Comparison of ENCODE assay signal across 17 mouse cellular contexts in genomic region chr3:56300769-56301168, GRCm38 (mm10).
DNase-seq lines count a peak whose midpoint lies in the region; ATAC-seq and TF ChIP-seq lines count a peak whose summit lies in the region.
"Had no signal": no experiment of that assay in that cellular context is flagged by ENCODE, and none has a peak within 500 bp of the region (broad histone marks: within the 10 kb centered on the region; RNA-seq: fewer than 3 reads in every experiment).

No protein-coding gene starts in this region.

- no peaks in the 10 kb centered on the region for H3K9me3 ChIP-seq in forebrain, embryonic 15.5 days
- no peaks in the 10 kb centered on the region for H3K9me3 ChIP-seq in forebrain, embryonic 12.5 days
- H3K9me3 ChIP-seq: heart, embryonic 15.5 days; limb, embryonic 12.5 days; midbrain, embryonic 13.5 days had no signal

- H3K4me2 ChIP-seq in forebrain, embryonic 15.5 days (replicated peaks), result no peak overlapping the region
- H3K4me2 ChIP-seq in forebrain, embryonic 12.5 days, result no peak overlapping the region
- H3K4me2 ChIP-seq: heart, embryonic 15.5 days; hindbrain, embryonic 13.5 days; limb, embryonic 12.5 days; midbrain, embryonic 13.5 days had no signal

- H3K27me3 ChIP-seq in forebrain, embryonic 15.5 days, result no peaks in the 10 kb centered on the region
- no peaks in the 10 kb centered on the region for H3K27me3 ChIP-seq in forebrain, embryonic 12.5 days
- H3K27me3 ChIP-seq: heart, embryonic 15.5 days; hindbrain, embryonic 13.5 days; limb, embryonic 12.5 days; midbrain, embryonic 13.5 days had no signal

- DNase-seq in brain, embryonic 14.5 days (ENCODE audit: low read depth), result peak; percentile 68
- DNase-seq in cerebellum, postnatal 10 days, result peak; percentile 88 to 91
- DNase-seq in layer of hippocampus, adult 9-10 months (ENCODE audit: low spot score), result peak; percentile 57
- DNase-seq in right cerebral cortex, postnatal 4 days, result no peak
- no peak for DNase-seq in lung, postnatal 4 days
- no peak for DNase-seq in gastrocnemius, adult 2 months
- DNase-seq: adrenal gland, adult 2 months; kidney, adult 8-10 months; retina, postnatal 1 day; thymus, postnatal 36 days had no signal

- intact Hi-C loops in gastrocnemius, adult 2 months (cut with DNase I), result no loop called here

- no peak for TF ChIP-seq POLR2A in brain, embryonic 14.5 days (IDR thresholded peaks at IDR 0.05; ENCODE audit: borderline replicate concordance, extremely low read depth, insufficient read depth, insufficient read length, poor library complexity, severe bottlenecking)

- no peak overlapping the region for H3K9ac ChIP-seq in forebrain, embryonic 15.5 days (replicated peaks)
- H3K9ac ChIP-seq in forebrain, embryonic 12.5 days, result no peak overlapping the region
- H3K9ac ChIP-seq: heart, embryonic 15.5 days; hindbrain, embryonic 13.5 days; limb, embryonic 12.5 days; midbrain, embryonic 13.5 days had no signal

- H3K36me3 ChIP-seq in forebrain, embryonic 15.5 days, result no peaks in the 10 kb centered on the region
- no peaks in the 10 kb centered on the region for H3K36me3 ChIP-seq in forebrain, embryonic 12.5 days (replicated peaks)
- H3K36me3 ChIP-seq: heart, embryonic 15.5 days; hindbrain, embryonic 13.5 days; limb, embryonic 12.5 days; midbrain, embryonic 13.5 days had no signal

- H3K4me1 ChIP-seq in forebrain, embryonic 15.5 days, result peaks cover 14% of the 10 kb centered on the region
- peaks cover 11% of the 10 kb centered on the region for H3K4me1 ChIP-seq in forebrain, embryonic 12.5 days
- H3K4me1 ChIP-seq: heart, embryonic 15.5 days had no signal

- H3K4me3 ChIP-seq in forebrain, embryonic 15.5 days, result no peak overlapping the region
- H3K4me3 ChIP-seq in forebrain, embryonic 12.5 days (replicated peaks), result no peak overlapping the region
- H3K4me3 ChIP-seq in gastrocnemius, adult 2 months, result no peak overlapping the region
- H3K4me3 ChIP-seq: heart, embryonic 15.5 days; hindbrain, embryonic 13.5 days; limb, embryonic 12.5 days; midbrain, embryonic 13.5 days had no signal

- ATAC-seq in forebrain, embryonic 15.5 days (replicated peaks), result no peak
- ATAC-seq in forebrain, embryonic 12.5 days (ENCODE audit: low FRiP score), result no peak
- ATAC-seq: midbrain, embryonic 13.5 days had no signal

- TF ChIP-seq CTCF in brain, embryonic 14.5 days (IDR thresholded peaks at IDR 0.05; ENCODE audit: borderline replicate concordance, extremely low read depth, insufficient read depth, insufficient read length), result no peak
- no peak for TF ChIP-seq CTCF in gastrocnemius, adult 2 months (IDR thresholded peaks at IDR 0.05)

- H3K27ac ChIP-seq in forebrain, embryonic 15.5 days (replicated peaks), result peak overlapping the region; percentile 14; the same call in 1 of the 2 replicates
- no peak overlapping the region for H3K27ac ChIP-seq in forebrain, embryonic 12.5 days
- no peak overlapping the region for H3K27ac ChIP-seq in gastrocnemius, adult 2 months
- H3K27ac ChIP-seq: heart, embryonic 15.5 days; hindbrain, embryonic 13.5 days; limb, embryonic 12.5 days; macrophage; midbrain, embryonic 13.5 days had no signal

- WGBS in forebrain, embryonic 15.5 days, result 74% methylated on average over 1 of the region's 1 CpGs
- WGBS in forebrain, embryonic 12.5 days, result 79% methylated on average over 1 of the region's 1 CpGs

Comparison
In these comparisons a context has a peak if more than half of its experiments do, and no peak if none do; other contexts are left out.
1. DNase-seq: peak in brain, embryonic 14.5 days (single experiment), cerebellum, postnatal 10 days (2 of 2) and layer of hippocampus, adult 9-10 months (single experiment); none in right cerebral cortex, postnatal 4 days (single experiment), lung, postnatal 4 days (0 of 2) and gastrocnemius, adult 2 months (single experiment).